Mouse (Mus musculus): ENCODE results near the gene Map2k5. TPM values are rescaled to one million over a fixed set of nuclear protein-coding genes. Genes with fewer than 3 reads are reported as not detected.

The Map2k5 gene
- 27.7 and 41.2 TPM in 2 replicates for polyA plus RNA-seq (2012; rRNA removed)

GRCm38 (mm10) chr9:63377270-63378142 is at the start of gene Map2k5:
Map2k5 (minus strand) TSS chr9:63377902.
- peaks cover 3% of the 10 kb centered on the region; the same call in 1 of the 2 replicates for H3K36me3 ChIP-seq (ENCODE audit: control insufficient read depth, insufficient read depth, low read length)

GRCm38 (mm10) chr9:63421096-63421736 is 43.5 kb upstream of the Map2k5 start:
- TF ChIP-seq CTCF (IDR thresholded peaks at IDR 0.05; ENCODE audit: extremely low read depth, insufficient read depth, insufficient read length, insufficient replicate concordance), result no peak
- TF ChIP-seq POLR2A (IDR thresholded peaks at IDR 0.05; ENCODE audit: low read depth, low read length), result no peak

More at GRCm38 (mm10) chr9:63377270-63378142, at the start of gene Map2k5:
- TF ChIP-seq POLR2A (IDR thresholded peaks at IDR 0.05; ENCODE audit: low read depth, low read length) (peak; percentile 2), CTCF (IDR thresholded peaks at IDR 0.05; ENCODE audit: extremely low read depth, insufficient read depth, insufficient read length, insufficient replicate concordance) (no peak)
- DNase-seq (ENCODE audit: low read depth in 1 of 2, low spot score in 2 of 2), result peak; percentile 77 to 89
- H3K27ac ChIP-seq (ENCODE audit: insufficient read depth, low read length), result peak within 1 kb of the TSS; percentile 63
- WGBS, result under 1% methylated on average over 58 of the region's 58 CpGs
- peaks cover 2% of the 10 kb centered on the region for H3K4me1 ChIP-seq (ENCODE audit: control insufficient read depth, insufficient read depth, insufficient read length)
- H3K4me3 ChIP-seq (ENCODE audit: extremely low read depth, insufficient read depth, insufficient read length), result peak within 1 kb of the TSS; percentile 66
- H3K27me3 ChIP-seq (ENCODE audit: control insufficient read depth, insufficient read depth, low read length), result no peaks in the 10 kb centered on the region

GRCm38 (mm10) chr9:63420396-63420795 is 42.7 kb upstream of the Map2k5 start:
- Histone ChIP-seq H3K27me3 (ENCODE audit: control insufficient read depth, insufficient read depth, low read length) (no peaks in the 10 kb centered on the region), H3K27ac (ENCODE audit: insufficient read depth, low read length) (no peak overlapping the region), H3K36me3 (ENCODE audit: control insufficient read depth, insufficient read depth, low read length) (no peaks in the 10 kb centered on the region), H3K4me3 (ENCODE audit: extremely low read depth, insufficient read depth, insufficient read length) (no peak overlapping the region), H3K4me1 (ENCODE audit: control insufficient read depth, insufficient read depth, insufficient read length) (no peaks in the 10 kb centered on the region)
- no peak for DNase-seq (ENCODE audit: low read depth in 1 of 2, low spot score in 2 of 2)
- WGBS, result 88% methylated on average over 6 of the region's 6 CpGs
- TF ChIP-seq CTCF (IDR thresholded peaks at IDR 0.05; ENCODE audit: extremely low read depth, insufficient read depth, insufficient read length, insufficient replicate concordance) (no peak), POLR2A (IDR thresholded peaks at IDR 0.05; ENCODE audit: low read depth, low read length) (no peak)

More at GRCm38 (mm10) chr9:63421096-63421736, 43.5 kb upstream of the Map2k5 start:
- DNase-seq (ENCODE audit: low read depth in 1 of 2, low spot score in 2 of 2), result no peak
- no peak overlapping the region for H3K27ac ChIP-seq (ENCODE audit: insufficient read depth, low read length)
- H3K27me3 ChIP-seq (ENCODE audit: control insufficient read depth, insufficient read depth, low read length), result no peaks in the 10 kb centered on the region
- H3K4me1 ChIP-seq (ENCODE audit: control insufficient read depth, insufficient read depth, insufficient read length), result no peaks in the 10 kb centered on the region
- 55% methylated on average over 9 of the region's 9 CpGs for WGBS
- H3K4me3 ChIP-seq (ENCODE audit: extremely low read depth, insufficient read depth, insufficient read length), result no peak overlapping the region
- H3K36me3 ChIP-seq (ENCODE audit: control insufficient read depth, insufficient read depth, low read length), result no peaks in the 10 kb centered on the region

GRCm38 (mm10) chr9:63400176-63400575 is 22.5 kb upstream of the Map2k5 start:
- 79% methylated on average over 1 of the region's 1 CpGs for WGBS
- Histone ChIP-seq H3K4me3 (ENCODE audit: extremely low read depth, insufficient read depth, insufficient read length) (no peak overlapping the region), H3K36me3 (ENCODE audit: control insufficient read depth, insufficient read depth, low read length) (no peaks in the 10 kb centered on the region), H3K27ac (ENCODE audit: insufficient read depth, low read length) (no peak overlapping the region), H3K4me1 (ENCODE audit: control insufficient read depth, insufficient read depth, insufficient read length) (peaks cover 6% of the 10 kb centered on the region), H3K27me3 (ENCODE audit: control insufficient read depth, insufficient read depth, low read length) (no peaks in the 10 kb centered on the region)
- DNase-seq (ENCODE audit: low read depth in 1 of 2, low spot score in 2 of 2), result no peak
- TF ChIP-seq POLR2A (IDR thresholded peaks at IDR 0.05; ENCODE audit: low read depth, low read length) (no peak), CTCF (IDR thresholded peaks at IDR 0.05; ENCODE audit: extremely low read depth, insufficient read depth, insufficient read length, insufficient replicate concordance) (no peak)

- Histone ChIP-seq H3K4me1 (ENCODE audit: control insufficient read depth, insufficient read depth, insufficient read length) (peaks cover 6% of the 10 kb centered on the region), H3K27ac (ENCODE audit: insufficient read depth, low read length) (peak overlapping the region; percentile 77), H3K4me3 (ENCODE audit: extremely low read depth, insufficient read depth, insufficient read length) (peak overlapping the region; percentile 70), H3K36me3 (ENCODE audit: control insufficient read depth, insufficient read depth, low read length) (no peaks in the 10 kb centered on the region), H3K27me3 (ENCODE audit: control insufficient read depth, insufficient read depth, low read length) (no peaks in the 10 kb centered on the region)
- 9% methylated on average over 8 of the region's 8 CpGs for WGBS
- TF ChIP-seq CTCF (IDR thresholded peaks at IDR 0.05; ENCODE audit: extremely low read depth, insufficient read depth, insufficient read length, insufficient replicate concordance), result no peak
- DNase-seq (ENCODE audit: low read depth in 1 of 2, low spot score in 2 of 2), result no peak
These were observed 21.7 kb upstream of the Map2k5 start for GRCm38 (mm10) chr9:63399463-63399815.

GRCm38 (mm10) chr9:63398611-63399462 is 21.1 kb upstream of the Map2k5 start, which contains the start of gene 2300009A05Rik:
2300009A05Rik (minus strand) TSS chr9:63399246.
- Histone ChIP-seq H3K27me3 (ENCODE audit: control insufficient read depth, insufficient read depth, low read length) (no peaks in the 10 kb centered on the region), H3K27ac (ENCODE audit: insufficient read depth, low read length) (peak within 1 kb of the TSS; percentile 84), H3K4me3 (ENCODE audit: extremely low read depth, insufficient read depth, insufficient read length) (peak within 1 kb of the TSS; percentile 70), H3K4me1 (ENCODE audit: control insufficient read depth, insufficient read depth, insufficient read length) (peaks cover 6% of the 10 kb centered on the region), H3K36me3 (ENCODE audit: control insufficient read depth, insufficient read depth, low read length) (no peaks in the 10 kb centered on the region)
- DNase-seq (ENCODE audit: low read depth in 1 of 2, low spot score in 2 of 2), result peak; percentile 82 to 97
- TF ChIP-seq POLR2A (IDR thresholded peaks at IDR 0.05; ENCODE audit: low read depth, low read length), result peak; percentile 44
- TF ChIP-seq CTCF (IDR thresholded peaks at IDR 0.05; ENCODE audit: extremely low read depth, insufficient read depth, insufficient read length, insufficient replicate concordance), result no peak
- WGBS, result under 1% methylated on average over 74 of the region's 74 CpGs
